Mouse (Mus musculus) forebrain, embryonic 13.5 days (tissue): ENCODE data around the gene Fscn2. TPM values are rescaled to one million over a fixed set of nuclear protein-coding genes. Genes with fewer than 3 reads are reported as not detected.

Experiments used
- ATAC-seq: fragments of 200-750 bp; cut with Nextera tagmentation; 2 replicates; pipeline ENCODE4 v1.8.0; 2017
- H3K27ac ChIP-seq: fragments of 300-500 bp; sonication (generic); 2 replicates; pipeline ENCODE4 v1.5.1; 2015; ENCODE audit warnings: inconsistent platforms, mild to moderate bottlenecking, moderate library complexity
- H3K27me3 ChIP-seq: fragments of 300-500 bp; sonication (generic); 2 replicates; pipeline ENCODE4 v1.6.1; 2015; ENCODE audit warnings: mild to moderate bottlenecking, inconsistent platforms
- H3K36me3 ChIP-seq: fragments of 300-500 bp; sonication (generic); 2 replicates; pipeline ENCODE4 v1.6.1; 2015; ENCODE audit warnings: mild to moderate bottlenecking, inconsistent platforms; ENCODE audit not compliant: poor library complexity, severe bottlenecking
- H3K4me1 ChIP-seq: fragments of 300-500 bp; sonication (generic); 2 replicates; pipeline ENCODE4 v1.6.1; 2015; ENCODE audit warnings: inconsistent platforms
- H3K4me2 ChIP-seq: fragments of 300-500 bp; sonication (generic); 2 replicates; pipeline ENCODE4 v1.6.1; 2015; ENCODE audit warnings: inconsistent platforms, mild to moderate bottlenecking, moderate library complexity
- H3K4me3 ChIP-seq: fragments of 300-500 bp; sonication (generic); 2 replicates; pipeline ENCODE4 v1.5.1; 2015; ENCODE audit warnings: mild to moderate bottlenecking, inconsistent platforms
- H3K9ac ChIP-seq: fragments of 300-500 bp; sonication (generic); 2 replicates; pipeline ENCODE4 v1.6.1; 2015; ENCODE audit warnings: mild to moderate bottlenecking, inconsistent platforms
- H3K9me3 ChIP-seq: fragments of 300-500 bp; sonication (generic); replicated peaks from 2 replicates; pipeline ENCODE4 v1.6.1; 2016; ENCODE audit warnings: inconsistent platforms
- WGBS: fragments of 180-500 bp; shearing (Covaris S2); methylation state at CpG from one replicate; pipeline ENCODE4 v1.1.7; 2015; 5-methylcytosine and 5-hydroxymethylcytosine counted together
- polyA plus RNA-seq: library from polyadenylated mRNA; unstranded; fragments of >200 nt; fragmentation: Nextera tagmentation; extraction: Ambion mirVana; gene quantifications from 2 replicates; pipeline ENCODE4 v1.2.1, GENCODE M21; 2015

The Fscn2 gene
- polyA plus RNA-seq = 1.3 and 1.7 TPM in 2 replicates

DNA sequence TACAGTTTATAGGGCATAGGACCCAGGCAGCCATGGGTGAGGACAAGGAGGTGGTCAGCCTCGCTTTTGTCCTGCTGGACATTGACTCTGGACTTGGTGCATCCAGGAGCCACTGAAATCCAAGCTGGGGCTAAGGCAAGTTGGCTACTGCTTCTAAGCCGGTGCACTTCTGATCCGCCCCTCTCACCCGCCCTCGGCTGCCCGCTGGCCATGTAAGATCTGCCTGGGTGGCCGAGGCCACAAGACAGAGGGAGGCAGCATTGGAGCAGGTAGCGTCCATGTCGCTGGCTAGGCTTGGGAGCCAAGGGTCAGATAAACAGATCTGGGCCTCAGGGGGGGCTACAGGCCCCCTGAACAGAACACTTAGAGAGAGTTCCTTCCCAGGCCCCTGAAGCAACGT is at the start of gene Fscn2:
TSS of gene Fscn2 (plus strand) at position 240 of the 400 bp plus-strand sequence.
- 71% methylated on average over 10 of the region's 10 CpGs for WGBS
- H3K36me3 ChIP-seq = no peaks in the 10 kb centered on the region
- H3K4me2 ChIP-seq = no peak within 1 kb of the TSS
- peaks cover 39% of the 10 kb centered on the region for H3K4me1 ChIP-seq
- H3K9ac ChIP-seq = no peak within 1 kb of the TSS
- no peaks in the 10 kb centered on the region for H3K27me3 ChIP-seq
- ATAC-seq = no peak
- no peaks in the 10 kb centered on the region for H3K9me3 ChIP-seq
- H3K27ac ChIP-seq = no peak within 1 kb of the TSS; the same call in 1 of the 2 replicates
- H3K4me3 ChIP-seq = no peak within 1 kb of the TSS

DNA sequence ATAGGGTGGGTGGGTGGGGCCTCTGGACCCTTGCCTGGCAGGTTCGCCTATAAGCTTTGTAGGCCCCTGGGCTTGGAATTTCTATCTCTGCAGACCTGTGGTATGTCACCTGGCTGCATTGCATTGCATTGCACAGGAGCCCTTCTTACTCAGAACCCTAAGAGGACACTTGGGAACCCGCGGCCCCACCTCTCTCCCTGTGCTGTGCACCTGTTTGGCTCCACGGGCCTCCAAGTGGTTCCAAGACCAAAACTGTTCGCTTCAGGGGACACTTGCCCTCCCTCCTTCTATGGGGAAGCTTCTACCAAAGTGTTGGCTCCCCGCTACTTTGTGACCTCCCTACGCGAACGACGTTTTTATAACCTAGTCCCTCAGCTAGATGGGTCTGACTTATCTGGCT is 49.8 kb upstream of the Fscn2 start:
- Histone ChIP-seq H3K9ac (peak overlapping the region; percentile 74), H3K4me2 (peak overlapping the region; percentile 73), H3K4me3 (peak overlapping the region; percentile 41), H3K9me3 (no peaks in the 10 kb centered on the region), H3K4me1 (peaks cover 48% of the 10 kb centered on the region), H3K27me3 (peaks cover 14% of the 10 kb centered on the region), H3K27ac (peak overlapping the region; percentile 91), H3K36me3 (no peaks in the 10 kb centered on the region)
- WGBS = 48% methylated on average over 10 of the region's 10 CpGs
- ATAC-seq = no peak

DNA sequence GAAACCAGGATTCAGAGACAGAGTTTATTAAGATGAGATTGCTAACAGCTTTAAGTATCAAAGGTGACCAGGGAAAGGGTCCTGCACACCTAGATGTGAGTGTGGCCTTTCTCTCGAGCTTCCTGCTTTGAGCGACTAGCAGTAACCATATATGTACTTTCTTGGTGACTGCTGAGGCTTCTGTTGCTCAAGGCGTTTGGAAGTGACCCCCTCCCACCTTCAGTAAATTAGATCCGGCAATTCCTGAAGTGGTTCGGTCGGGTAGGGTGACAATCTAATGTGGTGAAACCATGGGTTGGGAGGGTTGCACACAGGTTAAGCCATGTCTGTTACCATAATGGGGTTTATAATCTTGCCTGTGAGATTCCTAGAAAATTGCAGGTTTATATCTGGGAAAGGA is 49.3 kb upstream of the Fscn2 start:
- ATAC-seq = no peak
- Histone ChIP-seq H3K27ac (no peak overlapping the region; the same call in 1 of the 2 replicates), H3K9ac (no peak overlapping the region), H3K36me3 (no peaks in the 10 kb centered on the region), H3K27me3 (peaks cover 9% of the 10 kb centered on the region), H3K4me3 (no peak overlapping the region), H3K9me3 (no peaks in the 10 kb centered on the region), H3K4me2 (no peak overlapping the region), H3K4me1 (peaks cover 48% of the 10 kb centered on the region)
- WGBS = 81% methylated on average over 6 of the region's 6 CpGs

DNA sequence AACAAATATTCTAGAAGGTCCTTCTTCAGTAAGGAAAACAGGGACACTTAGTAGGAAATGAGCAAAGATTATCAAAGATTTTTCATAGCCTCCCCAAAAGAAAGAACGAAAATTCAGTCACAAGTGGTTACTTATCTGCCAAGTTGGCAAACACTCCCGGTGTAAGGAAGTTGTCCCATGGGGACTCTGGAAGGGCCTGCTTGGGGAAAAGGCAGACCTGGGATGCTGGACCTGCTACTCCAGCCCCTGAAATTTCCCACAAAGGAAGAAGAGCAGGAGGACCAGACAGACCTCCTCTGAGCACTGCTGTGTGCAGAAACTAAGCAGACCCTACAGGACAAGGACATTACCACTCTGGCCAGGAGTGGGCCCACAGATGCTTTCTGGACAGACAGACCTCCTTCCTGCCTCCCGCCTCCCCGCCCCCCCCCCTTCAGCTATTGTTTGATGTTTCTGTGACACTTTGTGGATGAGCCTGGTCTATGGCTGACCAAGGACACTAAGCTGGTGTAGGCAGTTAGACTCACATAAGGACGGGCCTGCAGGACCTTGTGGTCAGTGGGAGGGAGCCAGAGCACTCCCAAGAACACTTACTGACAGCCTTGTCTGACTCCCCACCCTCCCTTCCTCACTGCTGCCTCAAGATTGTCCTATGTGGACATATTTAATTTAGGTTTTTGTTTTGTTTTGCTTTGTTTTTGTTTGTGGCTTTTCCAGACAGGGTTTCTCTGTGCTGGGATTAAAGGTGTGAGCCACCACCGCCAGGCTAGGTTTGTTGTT is 47.2 kb upstream of the Fscn2 start:
- no peak for ATAC-seq
- Histone ChIP-seq H3K4me3 (no peak overlapping the region), H3K9ac (no peak overlapping the region), H3K27ac (peak overlapping the region; percentile 96; the same call in 1 of the 2 replicates), H3K9me3 (no peaks in the 10 kb centered on the region), H3K27me3 (peaks cover under 1% of the 10 kb centered on the region; the same call in 1 of the 2 replicates), H3K4me1 (peaks cover 40% of the 10 kb centered on the region), H3K4me2 (no peak overlapping the region), H3K36me3 (no peaks in the 10 kb centered on the region)
- whole genome bisulfite sequencing = 51% methylated on average over 6 of the region's 6 CpGs

DNA sequence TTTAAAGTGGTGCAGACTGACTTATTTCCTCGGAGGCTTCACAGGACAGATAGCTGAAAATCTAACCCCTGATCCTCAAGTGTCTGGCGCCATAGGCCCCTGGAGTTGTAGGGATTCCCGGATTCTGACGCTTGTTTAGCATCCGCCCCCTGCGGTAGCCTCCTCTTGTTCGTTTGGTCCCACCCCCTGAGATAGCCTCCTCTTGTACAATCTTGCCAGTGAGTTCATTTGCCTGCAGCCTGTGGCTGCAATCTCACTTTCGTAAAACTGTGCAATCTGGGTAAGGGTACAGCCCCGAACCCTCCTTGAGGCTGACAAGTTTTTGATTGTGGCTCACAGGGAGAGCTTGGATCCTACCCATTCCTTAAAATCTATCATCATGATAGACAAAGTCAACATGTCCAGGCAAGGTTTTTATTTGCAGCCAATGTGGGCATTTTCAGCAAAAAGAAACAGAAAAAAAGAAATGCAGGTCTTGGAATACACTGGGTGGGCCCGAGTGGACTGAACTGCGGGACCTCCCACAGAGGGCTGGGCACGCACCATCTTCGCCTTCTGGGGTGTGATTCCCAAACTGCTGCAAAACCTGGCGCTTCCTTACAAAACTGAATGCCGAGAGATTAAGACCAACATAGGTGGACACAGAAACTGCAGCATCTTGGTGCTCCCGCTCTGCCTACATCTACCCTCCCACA is 46.5 kb upstream of the Fscn2 start:
- Histone ChIP-seq H3K4me2 (peak overlapping the region; percentile 81), H3K36me3 (no peaks in the 10 kb centered on the region), H3K27me3 (no peaks in the 10 kb centered on the region), H3K4me1 (peaks cover 40% of the 10 kb centered on the region), H3K9me3 (no peaks in the 10 kb centered on the region), H3K27ac (peak overlapping the region; percentile 96), H3K4me3 (peak overlapping the region; percentile 46; the same call in 1 of the 2 replicates), H3K9ac (peak overlapping the region; percentile 81)
- no peak for ATAC-seq
- WGBS = 41% methylated on average over 16 of the region's 16 CpGs

DNA sequence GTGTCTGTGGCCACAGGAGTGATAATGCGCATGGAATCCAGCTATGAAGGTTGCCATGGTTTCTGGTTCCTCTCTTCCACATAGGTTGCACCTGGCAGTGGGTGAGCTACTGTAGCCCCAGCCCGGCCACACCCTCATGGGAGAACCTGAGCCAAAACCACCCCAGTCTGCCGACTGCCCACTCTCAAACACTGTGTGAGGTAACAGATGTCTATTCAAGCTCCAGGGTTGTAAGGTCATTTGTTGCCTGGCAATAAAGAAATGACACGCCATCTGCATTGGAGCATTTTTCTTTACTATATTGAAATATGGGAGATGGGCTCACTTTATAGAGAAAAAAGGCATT is 45.9 kb upstream of the Fscn2 start:
- no peak; the same call in 1 of the 2 replicates for ATAC-seq
- peak overlapping the region; percentile 46 for H3K4me3 ChIP-seq
- H3K27ac ChIP-seq = peak overlapping the region; percentile 96
- peak overlapping the region; percentile 81 for H3K9ac ChIP-seq
- H3K36me3 ChIP-seq = no peaks in the 10 kb centered on the region
- H3K27me3 ChIP-seq = no peaks in the 10 kb centered on the region
- peak overlapping the region; percentile 81 for H3K4me2 ChIP-seq
- H3K9me3 ChIP-seq = no peaks in the 10 kb centered on the region
- 27% methylated on average over 4 of the region's 4 CpGs for WGBS
- H3K4me1 ChIP-seq = peaks cover 37% of the 10 kb centered on the region

DNA sequence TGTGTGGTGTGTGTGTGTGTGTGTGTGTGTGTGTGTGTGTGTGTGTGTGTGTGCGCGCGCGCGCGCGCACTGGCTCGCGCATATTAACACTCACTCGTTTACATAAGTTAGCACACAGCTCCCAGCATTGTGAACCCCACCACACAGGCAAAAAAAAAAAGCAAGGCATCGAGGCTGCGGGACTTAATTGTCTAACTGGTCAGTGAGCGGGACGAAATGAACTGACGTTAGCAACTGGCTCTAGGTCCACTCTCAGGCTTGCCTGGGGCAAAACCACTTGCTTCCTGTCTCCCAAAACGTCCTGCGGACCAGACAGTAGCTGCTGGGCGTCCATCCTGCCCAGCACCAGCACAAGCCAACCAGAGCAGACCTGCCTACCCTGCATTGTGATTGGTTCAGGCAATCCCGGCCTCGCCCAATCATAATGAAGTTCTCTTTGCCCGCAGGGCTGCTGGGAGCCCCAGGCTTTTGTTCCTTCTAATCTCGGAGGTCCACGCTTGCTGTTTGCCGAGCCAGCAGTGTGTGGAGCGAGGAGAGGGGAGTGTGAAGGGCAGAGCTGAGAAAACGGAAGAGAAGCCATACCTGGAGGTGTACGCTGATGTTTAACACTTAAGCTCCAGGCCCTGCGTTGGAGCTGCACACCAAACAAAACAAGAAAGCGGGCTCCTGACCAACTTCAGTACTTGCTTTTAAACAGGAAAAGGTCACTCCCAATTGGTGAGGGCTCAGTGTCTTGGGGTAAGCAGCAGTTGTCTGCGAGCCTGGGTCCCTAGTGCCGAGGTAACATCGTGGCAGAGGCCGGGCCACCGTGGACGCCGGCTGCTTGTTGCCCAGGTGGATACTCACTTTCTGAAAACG is 45.3 kb upstream of the Fscn2 start:
- no peaks in the 10 kb centered on the region for H3K36me3 ChIP-seq
- H3K4me3 ChIP-seq = peak overlapping the region; percentile 46
- H3K4me1 ChIP-seq = peaks cover 33% of the 10 kb centered on the region
- H3K4me2 ChIP-seq = peak overlapping the region; percentile 81
- peak overlapping the region; percentile 81 for H3K9ac ChIP-seq
- ATAC-seq = peak; percentile 98
- 4% methylated on average over 37 of the region's 37 CpGs for WGBS
- H3K27ac ChIP-seq = peak overlapping the region; percentile 96
- no peaks in the 10 kb centered on the region for H3K9me3 ChIP-seq
- H3K27me3 ChIP-seq = no peaks in the 10 kb centered on the region

DNA sequence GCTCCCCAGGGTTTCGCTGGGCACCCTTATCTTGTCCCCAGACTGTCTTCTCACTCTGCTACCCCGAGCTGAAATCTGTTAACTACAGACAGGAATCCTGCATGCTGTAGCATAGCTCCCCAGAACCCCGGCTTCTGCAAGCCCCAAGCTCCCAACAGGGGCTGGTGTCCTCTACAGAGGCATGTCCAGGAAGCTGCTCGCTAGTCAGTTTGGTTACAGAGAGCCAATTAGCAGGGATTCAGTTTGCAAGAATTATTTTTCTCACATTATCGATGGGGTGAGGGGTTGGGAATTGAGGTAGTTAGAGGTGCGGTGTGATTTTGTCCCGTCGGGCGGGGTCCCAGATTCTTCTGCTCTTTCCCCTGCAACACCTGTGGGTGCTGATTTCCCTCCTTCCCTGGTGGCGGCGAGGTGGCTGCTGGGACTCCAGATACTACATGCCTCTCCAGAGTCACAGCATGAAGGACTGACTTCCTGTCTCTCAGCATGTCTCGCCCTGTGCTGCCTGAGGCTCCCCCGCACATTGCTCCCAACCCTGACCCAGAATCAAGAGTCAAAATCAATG is 44.6 kb upstream of the Fscn2 start:
- Histone ChIP-seq H3K27ac (peak overlapping the region; percentile 96), H3K4me3 (peak overlapping the region; percentile 46), H3K9ac (peak overlapping the region; percentile 81), H3K4me1 (peaks cover 25% of the 10 kb centered on the region), H3K4me2 (peak overlapping the region; percentile 81), H3K9me3 (no peaks in the 10 kb centered on the region), H3K36me3 (no peaks in the 10 kb centered on the region), H3K27me3 (no peaks in the 10 kb centered on the region)
- no peak; the same call in 1 of the 2 replicates for ATAC-seq
- 27% methylated on average over 13 of the region's 13 CpGs for WGBS

DNA sequence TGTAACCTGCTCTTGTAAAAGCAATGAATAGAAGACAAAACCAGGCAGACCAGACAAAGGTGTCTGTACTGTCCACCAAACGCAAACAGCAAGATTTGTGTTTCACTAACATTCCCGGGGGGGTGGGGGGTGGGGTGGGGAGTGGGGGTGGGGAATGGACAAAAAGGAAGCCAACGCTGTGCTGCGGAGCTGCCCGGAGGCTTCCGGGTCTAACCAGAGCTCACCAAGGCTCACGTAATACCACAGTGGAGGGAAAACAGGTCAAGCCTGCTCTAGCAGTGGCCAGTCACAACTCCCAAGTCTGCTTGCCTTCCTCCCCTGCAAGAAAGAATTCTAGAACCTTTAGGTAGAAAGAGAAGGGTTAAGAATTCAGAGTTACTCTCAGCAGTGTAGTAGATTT is 43.9 kb upstream of the Fscn2 start:
- Histone ChIP-seq H3K9ac (peak overlapping the region; percentile 81; the same call in 1 of the 2 replicates), H3K36me3 (no peaks in the 10 kb centered on the region), H3K9me3 (no peaks in the 10 kb centered on the region), H3K27ac (0 out of 2 replicates have a peak overlapping the region, but pooled peaks have one; percentile 96), H3K4me1 (peaks cover 24% of the 10 kb centered on the region), H3K4me2 (peak overlapping the region; percentile 81), H3K27me3 (no peaks in the 10 kb centered on the region), H3K4me3 (no peak overlapping the region; the same call in 1 of the 2 replicates)
- ATAC-seq = no peak
- 72% methylated on average over 7 of the region's 7 CpGs for WGBS

DNA sequence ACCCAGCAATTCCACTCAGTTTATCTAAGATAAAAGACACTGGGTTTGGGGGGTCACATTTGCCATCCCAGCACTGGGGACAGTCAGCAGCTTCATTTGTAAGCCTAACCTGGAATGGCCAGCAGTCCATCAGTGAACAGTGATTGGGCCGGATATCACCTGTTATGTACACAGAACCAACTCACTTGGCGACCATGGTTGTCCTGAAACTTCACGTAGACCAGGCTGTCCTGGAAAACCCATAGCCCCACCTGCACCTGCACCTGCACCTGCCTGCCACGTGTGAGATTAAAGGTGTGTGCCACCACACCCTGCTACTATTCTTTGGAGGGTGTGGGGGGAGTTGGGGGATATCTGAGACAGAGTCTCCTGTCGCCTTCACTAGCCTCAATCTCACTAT is 42.0 kb upstream of the Fscn2 start:
- ATAC-seq = no peak
- no peaks in the 10 kb centered on the region for H3K36me3 ChIP-seq
- no peak overlapping the region for H3K4me2 ChIP-seq

DNA sequence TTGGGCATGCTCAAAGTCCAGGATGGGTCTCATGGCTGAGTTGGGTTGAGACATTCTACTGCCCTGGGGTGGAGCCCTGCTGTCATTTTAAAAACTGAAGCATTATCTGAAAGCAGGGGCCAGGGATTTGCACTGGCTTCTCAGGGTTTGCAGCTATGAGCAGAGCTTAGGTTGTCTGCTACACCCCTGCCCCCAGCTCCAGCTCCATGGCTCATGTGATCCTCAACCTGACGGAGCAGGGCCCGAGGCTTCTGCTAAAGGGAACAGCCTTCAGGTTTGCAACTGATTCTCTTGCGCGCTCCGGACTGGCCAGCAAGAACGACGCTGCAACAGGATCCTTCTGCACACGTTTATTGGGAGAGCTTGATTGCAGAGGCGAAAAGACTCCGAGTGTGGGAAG is 41.2 kb upstream of the Fscn2 start:
- no peak overlapping the region for H3K4me3 ChIP-seq
- no peaks in the 10 kb centered on the region for H3K36me3 ChIP-seq
- ATAC-seq = no peak
- no peaks in the 10 kb centered on the region for H3K27me3 ChIP-seq
- no peak overlapping the region for H3K9ac ChIP-seq
- H3K9me3 ChIP-seq = no peaks in the 10 kb centered on the region
- H3K4me2 ChIP-seq = no peak overlapping the region
- H3K27ac ChIP-seq = no peak overlapping the region
- 95% methylated on average over 10 of the region's 10 CpGs for WGBS
- H3K4me1 ChIP-seq = peaks cover 15% of the 10 kb centered on the region

More for the DNA sequence above, 42.0 kb upstream of the Fscn2 start:
- no peaks in the 10 kb centered on the region for H3K9me3 ChIP-seq
- 89% methylated on average over 5 of the region's 5 CpGs for WGBS
- no peaks in the 10 kb centered on the region for H3K27me3 ChIP-seq
- H3K27ac ChIP-seq = no peak overlapping the region
- H3K4me1 ChIP-seq = peaks cover 23% of the 10 kb centered on the region
- H3K9ac ChIP-seq = no peak overlapping the region
- H3K4me3 ChIP-seq = no peak overlapping the region
